Mouse (Mus musculus) kidney, embryonic 15.5 days (tissue): ENCODE measurements around the gene Gm6685. TPM values are rescaled to one million over a fixed set of nuclear protein-coding genes. Genes with fewer than 3 reads are reported as not detected.
A peak's percentile ranks its signal among the peaks of the same experiment; 100 is the strongest.
"Not testable (repeated sequence)": the region's sequence is repeated elsewhere in the genome, so short reads cannot be mapped to it uniquely, and the experiment has no call there.

ENCODE experiments used
- ATAC-seq: fragments of 200-750 bp; cut with Nextera tagmentation; replicated peaks from 2 replicates; pipeline ENCODE4 v1.8.0; 2017; ENCODE audit warnings: moderate TSS enrichment; ENCODE audit not compliant: low FRiP score
- H3K27ac ChIP-seq: fragments of 300-500 bp; sonication (generic); 2 replicates; pipeline ENCODE4 v1.5.1; 2015; ENCODE audit warnings: mild to moderate bottlenecking, inconsistent platforms
- H3K27me3 ChIP-seq: fragments of 300-500 bp; sonication (generic); 2 replicates; pipeline ENCODE4 v1.6.1; 2015; ENCODE audit warnings: inconsistent platforms
- H3K36me3 ChIP-seq: fragments of 300-500 bp; sonication (generic); 2 replicates; pipeline ENCODE4 v1.6.1; 2015; ENCODE audit warnings: inconsistent platforms
- H3K4me1 ChIP-seq: fragments of 300-500 bp; sonication (generic); 2 replicates; pipeline ENCODE4 v1.6.1; 2015; ENCODE audit warnings: inconsistent platforms
- H3K4me2 ChIP-seq: fragments of 300-500 bp; sonication (generic); 2 replicates; pipeline ENCODE4 v1.6.1; 2015; ENCODE audit warnings: moderate library complexity, mild to moderate bottlenecking, inconsistent platforms
- H3K4me3 ChIP-seq: fragments of 300-500 bp; sonication (generic); replicated peaks from 2 replicates; pipeline ENCODE4 v1.5.1; 2015; ENCODE audit warnings: mild to moderate bottlenecking, inconsistent platforms
- H3K9ac ChIP-seq: fragments of 300-500 bp; sonication (generic); 2 replicates; pipeline ENCODE4 v1.6.1; 2015; ENCODE audit warnings: mild to moderate bottlenecking, inconsistent platforms
- H3K9me3 ChIP-seq: fragments of 300-500 bp; sonication (generic); replicated peaks from 2 replicates; pipeline ENCODE4 v1.6.1; 2016; ENCODE audit warnings: inconsistent platforms
- WGBS: fragments of 180-500 bp; shearing (Covaris S2); methylation state at CpG from one replicate; pipeline ENCODE4 v1.1.7; 2015; ENCODE audit warnings: mixed read lengths; 5-methylcytosine and 5-hydroxymethylcytosine counted together
- polyA plus RNA-seq: library from polyadenylated mRNA; unstranded; fragments of >200 nt; fragmentation: Nextera tagmentation; extraction: Ambion mirVana; gene quantifications from 2 replicates; pipeline ENCODE4 v1.2.1, GENCODE M21; 2015

The Gm6685 gene
- 0.30 TPM in 1 of 2 replicates, not detected in the other for polyA plus RNA-seq

DNA sequence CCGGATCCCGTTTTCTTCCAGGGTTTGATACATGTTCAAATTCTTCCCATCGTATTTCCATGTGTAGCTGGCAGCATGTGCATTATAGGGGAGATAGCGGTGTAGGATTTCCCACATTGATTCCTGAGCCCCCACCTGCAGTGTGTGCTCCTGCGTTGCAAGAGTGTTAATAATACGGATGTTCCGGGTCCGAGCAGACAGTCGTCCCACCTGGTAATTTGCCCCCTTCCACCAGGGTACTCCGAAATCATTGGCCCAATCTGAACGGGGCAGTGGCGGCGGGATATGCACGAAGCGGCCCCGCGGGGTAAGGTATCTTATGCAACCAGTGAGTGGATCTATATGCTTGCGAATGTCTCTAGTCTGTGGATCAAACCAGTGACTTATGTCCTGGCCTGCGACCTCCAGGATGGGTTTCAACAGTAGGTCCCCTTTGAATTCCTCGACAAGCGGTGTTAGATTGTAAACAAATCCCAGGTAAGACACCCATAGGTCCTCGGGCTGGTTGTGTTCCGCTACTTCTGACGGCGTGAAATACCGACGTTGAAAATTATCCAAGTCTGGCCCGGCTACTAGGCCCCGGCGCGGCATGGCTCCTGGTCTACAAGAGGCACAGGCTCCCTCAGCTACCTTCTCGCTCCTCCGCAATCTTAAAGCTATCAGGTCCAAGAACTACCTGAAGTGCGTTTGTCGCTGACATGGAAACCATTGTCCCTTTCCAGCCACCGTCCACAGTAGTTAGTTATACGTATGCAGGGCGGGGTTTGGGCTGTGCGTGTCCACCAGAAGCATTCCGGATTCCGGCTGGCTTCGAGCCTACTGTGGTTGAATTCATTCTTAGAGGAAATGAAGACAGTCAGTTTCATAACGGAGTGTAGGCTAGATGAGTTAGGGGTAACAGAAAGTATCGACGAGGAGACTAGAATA, at the start of gene Gm6685:
Gene Gm6685, minus strand, starts transcription at position 644 of the 927 bp plus-strand sequence.
- H3K4me2 ChIP-seq, H3K36me3 ChIP-seq, H3K9me3 ChIP-seq, ATAC-seq, H3K27me3 ChIP-seq, H3K27ac ChIP-seq, H3K4me3 ChIP-seq, H3K4me1 ChIP-seq, H3K9ac ChIP-seq: not testable (repeated sequence)
- WGBS, result 94% methylated on average over 45 of the region's 45 CpGs

DNA sequence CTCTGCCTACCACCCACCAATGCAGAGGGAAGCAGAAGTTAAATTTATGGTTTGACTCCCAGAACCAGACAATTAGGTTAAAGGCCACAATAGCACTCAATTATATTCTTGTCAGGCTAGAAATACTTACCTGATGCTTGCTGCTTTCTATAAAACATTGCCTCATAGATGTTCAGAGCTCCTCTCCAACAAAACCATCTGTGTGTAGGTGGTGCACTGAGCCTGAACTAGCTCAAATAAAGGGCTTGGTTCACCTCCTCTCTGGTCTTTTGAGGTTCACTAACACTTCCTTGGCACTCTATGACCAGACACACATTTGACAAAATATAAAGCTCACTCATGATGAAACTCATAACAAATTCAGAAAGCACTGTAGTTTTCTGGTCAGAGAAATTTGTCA, 36.2 kb upstream of the Gm6685 start:
- H3K9me3 ChIP-seq, result no peaks in the 10 kb centered on the region
- H3K27ac ChIP-seq, result no peak overlapping the region
- no peak for ATAC-seq
- no peak overlapping the region for H3K4me3 ChIP-seq
- no peak overlapping the region for H3K4me2 ChIP-seq
- H3K4me1 ChIP-seq, result no peaks in the 10 kb centered on the region
- H3K27me3 ChIP-seq, result no peaks in the 10 kb centered on the region
- no peaks in the 10 kb centered on the region for H3K36me3 ChIP-seq
- no peak overlapping the region for H3K9ac ChIP-seq

DNA sequence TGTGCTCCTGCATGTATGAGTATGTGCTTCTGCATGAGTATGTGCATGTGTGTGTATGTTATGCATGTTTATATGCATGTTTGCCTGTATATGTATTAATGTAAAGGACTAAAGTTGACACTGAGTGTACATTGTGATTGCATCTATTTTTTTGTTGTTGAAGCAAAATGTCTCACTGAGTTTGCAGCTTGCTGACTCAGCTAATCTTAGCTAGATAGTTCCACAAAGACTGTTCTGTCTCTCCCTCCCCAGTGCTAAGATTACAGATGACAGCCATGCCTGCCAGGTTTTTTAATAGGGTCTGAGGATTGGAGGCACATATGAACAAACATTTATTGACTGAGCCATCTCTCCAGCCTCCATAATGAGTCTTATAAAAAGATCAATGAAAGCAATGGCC, 35.0 kb upstream of the Gm6685 start:
- Histone ChIP-seq H3K27ac (no peak overlapping the region), H3K36me3 (no peaks in the 10 kb centered on the region), H3K4me2 (no peak overlapping the region), H3K9ac (no peak overlapping the region), H3K4me3 (no peak overlapping the region), H3K27me3 (no peaks in the 10 kb centered on the region), H3K9me3 (no peaks in the 10 kb centered on the region), H3K4me1 (no peaks in the 10 kb centered on the region)
- no peak for ATAC-seq

DNA sequence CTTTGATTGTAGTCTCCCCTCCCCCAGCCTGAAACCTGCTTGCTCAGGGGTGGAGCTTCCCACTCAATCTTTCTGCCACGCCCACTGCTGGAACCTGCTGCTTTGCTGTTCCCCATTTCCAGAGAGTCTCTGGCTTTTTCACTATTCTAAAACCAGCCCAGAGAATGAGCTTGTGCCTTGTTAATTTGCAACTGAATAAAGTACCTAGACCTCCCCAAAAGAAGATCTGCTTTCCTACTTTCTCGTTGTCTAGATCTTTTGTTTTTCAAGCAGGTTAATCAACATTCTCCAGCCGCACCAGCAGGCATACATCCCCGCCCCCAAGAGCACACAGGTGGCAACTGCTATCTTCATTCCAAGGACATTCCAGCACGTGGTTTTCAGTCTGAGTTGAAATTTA, 31.7 kb upstream of the Gm6685 start:
- not testable (repeated sequence) for H3K9me3 ChIP-seq, H3K4me1 ChIP-seq, H3K27me3 ChIP-seq, H3K4me3 ChIP-seq, H3K36me3 ChIP-seq, H3K9ac ChIP-seq, H3K4me2 ChIP-seq, H3K27ac ChIP-seq, ATAC-seq
- WGBS, result 67% methylated on average over 5 of the region's 5 CpGs

DNA sequence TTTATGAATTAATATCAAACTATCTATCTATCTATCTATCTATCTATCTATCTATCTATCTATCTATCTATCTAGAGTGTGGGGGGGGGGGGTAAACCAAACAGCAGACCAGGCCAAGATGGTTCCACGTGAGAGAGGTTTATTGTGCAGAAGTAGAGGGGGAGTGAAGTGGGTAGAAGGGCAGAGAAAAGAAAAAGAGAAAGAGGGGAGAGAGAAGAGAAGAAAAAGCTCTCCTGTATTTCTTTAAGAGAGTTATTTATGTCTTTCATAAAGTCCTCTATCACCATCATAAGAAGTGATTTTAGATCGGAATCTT, 26.2 kb upstream of the Gm6685 start:
- Histone ChIP-seq H3K36me3 (no peaks in the 10 kb centered on the region), H3K27me3 (no peaks in the 10 kb centered on the region), H3K4me2 (peak overlapping the region; percentile 65), H3K9ac (peak overlapping the region; percentile 42; the same call in 1 of the 2 replicates), H3K4me1 (peaks cover 8% of the 10 kb centered on the region), H3K4me3 (peak overlapping the region; percentile 40), H3K9me3 (no peaks in the 10 kb centered on the region), H3K27ac (no peak overlapping the region)
- no peak for ATAC-seq
- WGBS, result 61% methylated on average over 2 of the region's 2 CpGs

DNA sequence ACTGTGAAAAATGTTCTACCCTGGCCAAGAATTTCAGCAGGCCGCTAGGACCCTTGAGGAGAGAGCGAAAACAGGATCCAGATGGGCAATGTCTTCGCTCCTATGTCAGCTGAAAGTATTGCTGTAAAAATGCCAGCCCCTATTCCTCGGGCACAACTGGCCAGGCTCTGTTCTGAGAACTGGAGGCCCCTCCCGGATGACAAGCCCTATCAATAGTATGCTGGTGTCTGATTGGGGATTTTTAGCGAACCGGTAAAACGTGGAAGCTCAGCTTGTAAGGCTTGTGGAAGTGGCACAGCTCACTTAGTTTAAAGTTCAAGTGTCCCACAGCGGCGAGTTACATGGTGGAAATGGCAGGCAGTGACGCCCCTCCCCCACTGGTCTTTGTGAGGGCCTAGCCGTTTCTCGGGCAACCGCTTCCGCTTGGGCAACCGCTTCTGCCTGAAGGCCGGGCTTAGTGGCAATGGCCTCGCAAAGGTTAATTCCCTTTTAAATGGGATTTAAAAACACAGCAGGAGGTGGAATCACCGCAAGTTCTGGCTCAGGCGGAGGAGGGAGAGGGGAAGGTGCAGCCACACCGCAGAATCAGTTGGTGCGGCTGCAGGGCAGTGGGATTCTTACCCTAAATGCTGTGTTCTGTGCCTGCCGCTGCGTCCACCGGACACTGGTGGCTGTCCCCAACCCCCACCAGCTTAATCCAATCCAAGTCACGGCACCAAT, 25.7 kb upstream of the Gm6685 start:
- Histone ChIP-seq H3K4me3 (peak overlapping the region; percentile 40), H3K4me1 (peaks cover 8% of the 10 kb centered on the region), H3K9ac (peak overlapping the region; percentile 42), H3K27ac (no peak overlapping the region), H3K36me3 (no peaks in the 10 kb centered on the region), H3K9me3 (no peaks in the 10 kb centered on the region), H3K27me3 (no peaks in the 10 kb centered on the region), H3K4me2 (peak overlapping the region; percentile 65)
- 10% methylated on average over 26 of the region's 26 CpGs for WGBS
- ATAC-seq, result peak; percentile 97

DNA sequence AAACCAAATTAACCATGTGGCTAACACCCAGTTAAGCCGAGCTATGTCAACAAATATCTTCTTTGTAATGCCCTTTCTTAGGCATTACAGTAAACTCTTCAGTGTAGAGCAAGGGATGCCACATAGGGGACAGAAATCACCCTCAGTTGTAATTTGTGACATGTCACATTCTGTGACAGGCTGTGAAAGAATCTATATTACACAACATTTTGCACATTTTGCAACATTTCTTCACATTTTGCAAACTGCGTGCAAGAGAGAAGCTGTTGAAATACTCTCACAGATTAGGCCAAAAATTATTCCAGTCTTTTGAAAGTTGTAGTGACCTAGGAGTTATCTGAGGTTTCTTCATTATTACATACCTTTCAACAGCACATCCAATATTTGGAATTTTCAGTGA, 3.8 kb upstream of the Gm6685 start:
- no peaks in the 10 kb centered on the region for H3K9me3 ChIP-seq
- H3K27me3 ChIP-seq, result no peaks in the 10 kb centered on the region
- no peak for ATAC-seq
- no peaks in the 10 kb centered on the region for H3K36me3 ChIP-seq
- no peak overlapping the region for H3K4me3 ChIP-seq
- no peak overlapping the region for H3K9ac ChIP-seq
- no peak overlapping the region for H3K4me2 ChIP-seq
- H3K4me1 ChIP-seq, result no peaks in the 10 kb centered on the region
- WGBS, result 83% methylated on average over 2 of the region's 2 CpGs
- H3K27ac ChIP-seq, result no peak overlapping the region

DNA sequence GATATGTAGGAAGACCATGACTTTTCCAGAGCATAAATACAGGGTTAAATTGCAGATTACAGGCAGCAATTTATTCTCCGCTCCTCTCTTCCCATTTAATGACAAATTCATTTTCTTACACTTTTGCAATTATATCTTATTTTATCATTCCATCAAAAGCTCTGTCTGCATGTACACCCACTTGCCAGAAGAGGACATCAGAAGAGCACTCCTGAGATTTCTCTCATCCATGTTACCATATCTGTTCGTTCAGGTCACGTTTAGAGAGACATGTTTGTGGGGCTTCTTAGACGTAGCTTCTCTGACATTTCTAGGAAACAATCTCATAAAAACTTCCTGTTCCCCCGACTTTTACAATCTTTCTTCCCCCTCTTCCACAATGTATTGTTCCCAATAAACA, 2.2 kb upstream of the Gm6685 start:
- H3K36me3 ChIP-seq, result no peaks in the 10 kb centered on the region

DNA sequence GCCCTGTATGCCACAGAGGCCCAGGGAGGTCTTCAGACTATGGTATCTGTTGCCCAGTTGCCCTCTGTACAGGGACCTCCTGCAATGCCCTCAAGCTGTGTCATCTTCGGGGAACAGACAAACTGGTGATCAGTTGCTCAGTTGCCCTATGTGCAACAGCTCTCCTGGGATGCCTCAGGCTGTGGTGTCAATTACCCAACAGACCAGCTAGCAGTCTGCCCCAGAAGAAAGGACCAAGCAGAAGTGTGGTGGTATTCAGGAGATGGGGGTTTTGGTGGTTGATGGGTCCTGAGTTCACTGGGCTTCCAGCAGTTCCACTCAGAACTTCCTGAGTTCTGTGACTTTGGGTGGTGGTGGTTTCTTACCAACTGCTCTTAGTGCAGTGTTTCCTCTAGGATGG, 11.8 kb downstream of the Gm6685 start:
- H3K4me2 ChIP-seq, result no peak overlapping the region
- H3K4me1 ChIP-seq, result no peaks in the 10 kb centered on the region
- no peak overlapping the region for H3K4me3 ChIP-seq
- H3K9ac ChIP-seq, result no peak overlapping the region
- WGBS, result 74% methylated on average over 1 of the region's 1 CpGs
- H3K27ac ChIP-seq, result no peak overlapping the region
- no peak for ATAC-seq
- H3K9me3 ChIP-seq, result no peaks in the 10 kb centered on the region
- no peaks in the 10 kb centered on the region for H3K36me3 ChIP-seq
- H3K27me3 ChIP-seq, result no peaks in the 10 kb centered on the region

More for the DNA sequence above, 2.2 kb upstream of the Gm6685 start:
- ATAC-seq, result no peak
- Histone ChIP-seq H3K9ac (no peak overlapping the region), H3K9me3 (no peaks in the 10 kb centered on the region), H3K4me3 (no peak overlapping the region), H3K27ac (no peak overlapping the region), H3K4me1 (no peaks in the 10 kb centered on the region), H3K4me2 (no peak overlapping the region), H3K27me3 (no peaks in the 10 kb centered on the region)
- WGBS, result 60% methylated on average over 5 of the region's 5 CpGs

DNA sequence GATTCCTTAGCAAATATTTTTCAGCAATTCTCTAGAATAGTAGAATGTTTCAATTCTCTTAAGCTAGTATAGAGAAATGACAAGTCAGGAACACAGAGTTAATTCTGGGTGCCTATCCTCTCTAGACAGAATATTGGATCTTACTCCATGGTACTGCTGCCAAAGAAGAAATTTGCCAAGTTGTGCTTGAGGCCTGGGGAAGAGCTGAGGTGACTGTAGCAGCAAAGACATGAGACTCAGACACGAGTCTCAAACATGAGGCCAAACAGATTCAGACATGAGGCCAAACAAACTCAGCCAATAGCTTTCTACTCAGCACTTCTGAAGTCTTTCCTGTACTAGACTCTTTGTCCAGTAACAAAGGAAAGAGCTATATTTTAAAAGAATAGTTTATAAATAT, 26.3 kb downstream of the Gm6685 start:
- Histone ChIP-seq H3K9ac (no peak overlapping the region), H3K36me3 (no peaks in the 10 kb centered on the region)
- 70% methylated on average over 1 of the region's 1 CpGs for WGBS

DNA sequence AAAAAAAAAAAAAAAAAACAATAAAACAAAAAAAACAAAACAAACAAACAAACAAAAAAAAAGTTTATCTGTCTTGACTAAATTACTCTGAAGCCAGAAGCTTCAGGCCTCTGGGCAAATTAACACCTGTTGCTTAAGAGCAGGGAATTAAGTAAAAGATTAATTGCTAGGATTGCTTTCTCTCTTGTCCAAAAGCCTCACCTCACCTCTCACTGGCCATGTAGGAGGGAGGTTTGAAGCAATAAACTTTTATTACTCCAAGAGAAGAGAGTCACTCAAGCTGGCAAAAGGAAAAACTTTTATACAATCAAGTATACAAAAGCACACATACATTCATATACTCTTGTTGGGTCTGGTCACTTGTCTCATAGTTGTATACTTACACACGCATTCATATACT, 31.9 kb downstream of the Gm6685 start:
- H3K27me3 ChIP-seq, result no peaks in the 10 kb centered on the region
- H3K4me1 ChIP-seq, result no peaks in the 10 kb centered on the region
- ATAC-seq, result peak; percentile 64; the same call in 1 of the 2 replicates
- H3K36me3 ChIP-seq, result no peaks in the 10 kb centered on the region
- H3K9ac ChIP-seq, result no peak overlapping the region
- no peak overlapping the region for H3K27ac ChIP-seq
- H3K4me3 ChIP-seq, result no peak overlapping the region
- WGBS, result 84% methylated on average over 1 of the region's 1 CpGs
- H3K9me3 ChIP-seq, result no peaks in the 10 kb centered on the region
- no peak overlapping the region for H3K4me2 ChIP-seq

More for the DNA sequence above, 26.3 kb downstream of the Gm6685 start:
- Histone ChIP-seq H3K9me3 (no peaks in the 10 kb centered on the region), H3K4me2 (no peak overlapping the region), H3K4me1 (no peaks in the 10 kb centered on the region), H3K4me3 (no peak overlapping the region), H3K27me3 (no peaks in the 10 kb centered on the region), H3K27ac (no peak overlapping the region)
- ATAC-seq, result no peak

DNA sequence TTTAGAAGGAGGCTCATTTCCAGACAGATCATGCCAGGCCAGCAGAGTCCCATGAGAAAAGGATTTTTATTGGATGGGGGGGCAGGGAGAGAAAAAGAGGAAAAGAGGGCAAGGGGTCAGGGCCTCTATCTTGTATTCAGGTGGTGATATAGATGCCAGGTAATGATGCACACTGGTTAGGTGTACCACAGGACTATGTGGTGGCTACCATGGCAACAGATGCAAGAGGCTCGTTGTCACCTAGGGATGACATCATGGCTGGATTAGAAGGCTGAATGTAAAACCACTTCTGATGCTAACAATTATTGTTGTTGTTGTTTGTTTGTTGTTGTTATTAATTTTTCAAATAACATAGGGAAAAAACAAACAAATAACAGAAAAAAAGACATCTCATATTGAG, 49.2 kb downstream of the Gm6685 start:
- no peak overlapping the region for H3K4me2 ChIP-seq
- no peaks in the 10 kb centered on the region for H3K27me3 ChIP-seq
- no peak overlapping the region for H3K4me3 ChIP-seq
- no peaks in the 10 kb centered on the region for H3K9me3 ChIP-seq
- H3K9ac ChIP-seq, result no peak overlapping the region
- no peaks in the 10 kb centered on the region for H3K4me1 ChIP-seq
- no peak overlapping the region for H3K27ac ChIP-seq
- no peak for ATAC-seq
- no peaks in the 10 kb centered on the region for H3K36me3 ChIP-seq
- WGBS, result 85% methylated on average over 1 of the region's 1 CpGs
